Mouse (Mus musculus) cortical plate, adult 2 months (tissue): ENCODE data around the gene Arnt.

ENCODE experiments used
- CTCF ChIP-seq: fragments of 200-500 bp; IDR thresholded peaks from 2 replicates; pipeline ENCODE4 v1.5.1; 2011; ENCODE audit warnings: mild to moderate bottlenecking, control low read depth, low read length; ENCODE audit not compliant: insufficient read depth; ENCODE audit errors: extremely low read depth
- POLR2A ChIP-seq: fragments of 200-500 bp; IDR thresholded peaks from 2 replicates; pipeline ENCODE4 v1.6.1; 2011; ENCODE audit warnings: mild to moderate bottlenecking, low read length, control low read depth; ENCODE audit not compliant: insufficient read depth; ENCODE audit errors: extremely low read depth

GRCm38 (mm10) chr3:95486421-95486820 is 52.2 kb downstream of the Arnt start:
- TF ChIP-seq POLR2A (no peak), CTCF (no peak)
